Mouse (Mus musculus) ES-E14 (cell line): ENCODE results near the gene Pbrm1. TPM values are rescaled to one million over a fixed set of nuclear protein-coding genes. Genes with fewer than 3 reads are reported as not detected.
A peak's percentile ranks its signal among the peaks of the same experiment; 100 is the strongest.

Experiments used
- DNase-seq: peaks from one replicate; pipeline ENCODE4 v3.0.0-alpha.2; 2013; ENCODE audit warnings: low read depth, low spot score
- H3K27ac ChIP-seq: 2 replicates; pipeline ENCODE4 v1.5.1; 2012; ENCODE audit warnings: low read depth, mild to moderate bottlenecking, low read length, moderate library complexity, mixed read lengths; ENCODE audit not compliant: poor library complexity, insufficient read depth, severe bottlenecking
- H3K36me3 ChIP-seq: 2 replicates; pipeline ENCODE4 v1.6.1; 2012; ENCODE audit warnings: mild to moderate bottlenecking, low read length, moderate library complexity, mixed read lengths; ENCODE audit not compliant: control insufficient read depth, poor library complexity, insufficient read depth, severe bottlenecking
- H3K4me1 ChIP-seq, 2 experiments: fragments of 150-350 bp in 1 of 2; sonication (generic) in 1 of 2; 2 replicates each; pipeline ENCODE4 v1.6.1; 2012; ENCODE audit warnings: low read length in 2 of 2, mild to moderate bottlenecking in 1 of 2, mixed read lengths in 1 of 2; ENCODE audit not compliant: control insufficient read depth in 2 of 2, insufficient read depth in 2 of 2, poor library complexity in 1 of 2
- H3K4me3 ChIP-seq, 2 experiments: fragments of 150-350 bp in 1 of 2; sonication (generic) in 1 of 2; 2 replicates each; pipeline ENCODE4 v1.5.1; 2012; ENCODE audit warnings: low read length in 2 of 2, low read depth in 1 of 2, mild to moderate bottlenecking in 1 of 2, mixed read lengths in 1 of 2; ENCODE audit not compliant: insufficient read depth in 1 of 2, poor library complexity in 1 of 2, severe bottlenecking in 1 of 2
- H3K9ac ChIP-seq: 2 replicates; pipeline ENCODE4 v1.6.1; 2012; ENCODE audit warnings: low read depth, mild to moderate bottlenecking, low read length, mixed read lengths; ENCODE audit not compliant: poor library complexity, insufficient read depth, severe bottlenecking
- H3K9me3 ChIP-seq: fragments of 150-350 bp; sonication (generic); 2 replicates; pipeline ENCODE4 v1.6.1; 2012; ENCODE audit warnings: low read depth, mild to moderate bottlenecking, low read length; ENCODE audit not compliant: control insufficient read depth, insufficient read depth
- CHD2 ChIP-seq: IDR thresholded peaks from 2 replicates; pipeline ENCODE4 v1.6.1; 2014; ENCODE audit warnings: mild to moderate bottlenecking, low read depth, low read length, inconsistent platforms
- HCFC1 ChIP-seq: IDR thresholded peaks from 2 replicates; pipeline ENCODE4 v1.6.1; 2012; ENCODE audit warnings: low read length, inconsistent platforms, borderline replicate concordance; ENCODE audit not compliant: insufficient read depth
- MAFK ChIP-seq: IDR thresholded peaks from 2 replicates; pipeline ENCODE4 v1.6.1; 2014; ENCODE audit warnings: mild to moderate bottlenecking, low read depth, low read length, inconsistent platforms; ENCODE audit not compliant: insufficient read depth
- ZC3H11A ChIP-seq: IDR thresholded peaks from 2 replicates; pipeline ENCODE4 v1.6.1; 2012; ENCODE audit warnings: low read depth, mild to moderate bottlenecking, inconsistent platforms, low read length, borderline replicate concordance
- ZNF384 ChIP-seq: IDR thresholded peaks from 2 replicates; pipeline ENCODE4 v1.6.1; 2012; ENCODE audit warnings: low read depth, low read length, inconsistent platforms
- in situ Hi-C, 2 experiments: fragments of 600-800 bp; cut with MboI; formaldehyde crosslinking; loops; one replicate each; pipeline ENCODE4 v1.15.1; 2025; ENCODE audit warnings: low sequenced_read_pairs in 2 of 2, inconsistent platforms in 1 of 2; ENCODE audit not compliant: unreplicated experiment in 2 of 2
- total RNA-seq: library from RNA; depleted of rRNA; stranded (reverse); fragments of 300-350 nt; gene quantifications from 2 replicates; pipeline ENCODE4 v1.2.3, GENCODE M21; 2012

Gene Pbrm1
- total RNA-seq, 1 experiment = 58.9 TPM

GRCm38 (mm10) chr14:31137791-31138190 is 118.9 kb downstream of the Pbrm1 start:
- TF ChIP-seq ZNF384 = no peak
- TF ChIP-seq CHD2 = no peak
- TF ChIP-seq ZC3H11A = no peak
- in situ Hi-C loops = no loop called here
- H3K27ac ChIP-seq = no peak overlapping the region
- no peak overlapping the region for H3K9ac ChIP-seq
- H3K9me3 ChIP-seq = no peaks in the 10 kb centered on the region
- DNase-seq = no peak
- peaks cover 6 to 16% of the 10 kb centered on the region in 2 experiments; a peak in 2 of 4 replicates for H3K4me1 ChIP-seq
- H3K36me3 ChIP-seq = peaks cover 51% of the 10 kb centered on the region
- H3K4me3 ChIP-seq = peak overlapping the region in 1 of 2 experiments; percentile 31; a peak in 2 of 4 replicates

- H3K36me3 ChIP-seq = peaks cover 51% of the 10 kb centered on the region
- in situ Hi-C loops = no loop called here
- H3K9me3 ChIP-seq = no peaks in the 10 kb centered on the region
- DNase-seq = no peak
- peak overlapping the region; percentile 13 to 31; a peak in 3 of 4 replicates for H3K4me3 ChIP-seq
- TF ChIP-seq MAFK = no peak
- no peak for TF ChIP-seq HCFC1
- TF ChIP-seq ZC3H11A = no peak
- no peak for TF ChIP-seq CHD2
- TF ChIP-seq ZNF384 = no peak
- no peak overlapping the region for H3K9ac ChIP-seq
- peaks cover 6 to 16% of the 10 kb centered on the region in 2 experiments; a peak in 2 of 4 replicates for H3K4me1 ChIP-seq
- no peak overlapping the region for H3K27ac ChIP-seq
Measured at GRCm38 (mm10) chr14:31138219-31138896, 119.4 kb downstream of the Pbrm1 start.

- DNase-seq = no peak
- Histone ChIP-seq H3K9ac (no peak overlapping the region), H3K36me3 (peaks cover 51% of the 10 kb centered on the region), H3K4me1 (peaks cover 6 to 16% of the 10 kb centered on the region in 2 experiments; a peak in 2 of 4 replicates), H3K4me3 (no peak overlapping the region; a peak in 2 of 4 replicates), H3K9me3 (no peaks in the 10 kb centered on the region), H3K27ac (no peak overlapping the region)
- in situ Hi-C loops = no loop called here
- TF ChIP-seq ZC3H11A (no peak), CHD2 (no peak), HCFC1 (no peak), ZNF384 (no peak), MAFK (no peak)
Measured at GRCm38 (mm10) chr14:31138897-31139429, 120.0 kb downstream of the Pbrm1 start.

- peaks cover 6 to 16% of the 10 kb centered on the region in 2 experiments; a peak in 2 of 4 replicates for H3K4me1 ChIP-seq
- H3K9me3 ChIP-seq = no peaks in the 10 kb centered on the region
- DNase-seq = no peak
- peaks cover 48% of the 10 kb centered on the region for H3K36me3 ChIP-seq
- in situ Hi-C loops = no loop called here
- no peak for TF ChIP-seq ZC3H11A
- no peak for TF ChIP-seq ZNF384
- no peak for TF ChIP-seq HCFC1
- TF ChIP-seq CHD2 = no peak
- no peak for TF ChIP-seq MAFK
- H3K4me3 ChIP-seq = no peak overlapping the region
- H3K27ac ChIP-seq = no peak overlapping the region
- no peak overlapping the region for H3K9ac ChIP-seq
Measured at GRCm38 (mm10) chr14:31139666-31140065, 120.7 kb downstream of the Pbrm1 start.
